Mouse (Mus musculus) embryonic facial prominence, embryonic 12.5 days (tissue): ENCODE measurements around the gene Gm42791. TPM values are rescaled to one million over a fixed set of nuclear protein-coding genes. Genes with fewer than 3 reads are reported as not detected.
A peak's percentile ranks its signal among the peaks of the same experiment; 100 is the strongest.

Experiments
- ATAC-seq: fragments of 200-750 bp; cut with Nextera tagmentation; 2 replicates; pipeline ENCODE4 v1.8.0; 2017; ENCODE audit not compliant: insufficient number of reproducible peaks, insufficient read depth, low FRiP score, low TSS enrichment
- H3K27ac ChIP-seq: fragments of 300-500 bp; sonication (generic); 2 replicates; pipeline ENCODE4 v1.5.1; 2016; ENCODE audit warnings: mild to moderate bottlenecking
- H3K27me3 ChIP-seq: fragments of 300-500 bp; sonication (generic); 2 replicates; pipeline ENCODE4 v1.6.1; 2016; ENCODE audit warnings: mild to moderate bottlenecking, moderate library complexity
- H3K36me3 ChIP-seq: fragments of 300-500 bp; sonication (generic); 2 replicates; pipeline ENCODE4 v1.6.1; 2016; ENCODE audit warnings: mild to moderate bottlenecking
- H3K4me1 ChIP-seq: fragments of 300-500 bp; sonication (generic); 2 replicates; pipeline ENCODE4 v1.6.1; 2016
- H3K4me2 ChIP-seq: fragments of 300-500 bp; sonication (generic); replicated peaks from 2 replicates; pipeline ENCODE4 v1.6.1; 2016; ENCODE audit warnings: mild to moderate bottlenecking, moderate library complexity
- H3K4me3 ChIP-seq: fragments of 300-500 bp; sonication (generic); 2 replicates; pipeline ENCODE4 v1.5.1; 2016; ENCODE audit warnings: mild to moderate bottlenecking
- H3K9ac ChIP-seq: fragments of 300-500 bp; sonication (generic); 2 replicates; pipeline ENCODE4 v1.6.1; 2016; ENCODE audit warnings: mild to moderate bottlenecking, moderate library complexity
- H3K9me3 ChIP-seq: fragments of 300-500 bp; sonication (generic); 2 replicates; pipeline ENCODE4 v1.6.1; 2016; ENCODE audit warnings: mild to moderate bottlenecking, moderate library complexity
- WGBS: fragments of 180-500 bp; shearing (Covaris S2); methylation state at CpG from one replicate; pipeline ENCODE4 v1.1.7; 2016; 5-methylcytosine and 5-hydroxymethylcytosine counted together
- polyA plus RNA-seq: library from polyadenylated mRNA; unstranded; fragments of >200 nt; fragmentation: Nextera tagmentation; extraction: Ambion mirVana; gene quantifications from 2 replicates; pipeline ENCODE4 v1.2.1, GENCODE M21; 2016

The Gm42791 gene
- polyA plus RNA-seq, 1 experiment from 2014 or later, result 3.4 TPM

GRCm38 (mm10) chr5:149006362-149007294 is 11.7 kb upstream of the Gm42791 start:
- H3K4me3 ChIP-seq, result peak overlapping the region; percentile 16; the same call in 1 of the 2 replicates
- peaks cover 39% of the 10 kb centered on the region for H3K4me1 ChIP-seq

GRCm38 (mm10) chr5:149005701-149006361 is 10.9 kb upstream of the Gm42791 start:
- 67% methylated on average over 9 of the region's 9 CpGs for WGBS
- Histone ChIP-seq H3K4me2 (peak overlapping the region; percentile 42), H3K9me3 (no peaks in the 10 kb centered on the region), H3K4me1 (peaks cover 39% of the 10 kb centered on the region), H3K36me3 (no peaks in the 10 kb centered on the region), H3K9ac (no peak overlapping the region), H3K27me3 (no peaks in the 10 kb centered on the region), H3K27ac (peak overlapping the region; percentile 61; the same call in 1 of the 2 replicates), H3K4me3 (no peak overlapping the region)
- no peak; the same call in 1 of the 2 replicates for ATAC-seq

More at GRCm38 (mm10) chr5:149006362-149007294, 11.7 kb upstream of the Gm42791 start:
- H3K4me2 ChIP-seq, result peak overlapping the region; percentile 42
- no peaks in the 10 kb centered on the region for H3K27me3 ChIP-seq
- H3K36me3 ChIP-seq, result no peaks in the 10 kb centered on the region
- H3K9ac ChIP-seq, result peak overlapping the region; percentile 7; the same call in 1 of the 2 replicates
- no peaks in the 10 kb centered on the region for H3K9me3 ChIP-seq
- peak overlapping the region; percentile 61 for H3K27ac ChIP-seq
- 12% methylated on average over 26 of the region's 26 CpGs for WGBS
- peak; percentile 67 for ATAC-seq

DNA sequence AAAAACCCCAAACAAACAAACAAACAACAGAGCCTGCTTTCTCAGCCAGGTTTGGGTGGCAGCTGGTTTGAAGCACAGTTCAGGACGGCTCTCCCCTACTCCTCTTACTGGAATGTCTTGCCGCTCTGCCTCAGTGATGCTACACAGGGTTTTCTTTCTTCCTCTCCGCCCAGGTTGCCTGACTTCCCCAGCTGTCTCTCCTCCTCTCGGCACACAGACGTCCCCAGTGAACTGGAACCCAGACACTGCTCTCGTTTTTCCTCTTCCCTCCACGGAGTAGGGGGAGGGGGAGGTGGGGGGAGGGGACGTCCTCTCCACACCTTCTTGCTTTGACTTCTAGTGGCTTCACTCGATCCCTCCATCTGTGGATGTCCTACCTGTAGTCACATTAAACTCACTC is 10.1 kb upstream of the Gm42791 start:
- no peak overlapping the region for H3K4me2 ChIP-seq
- H3K9ac ChIP-seq, result no peak overlapping the region
- 19% methylated on average over 9 of the region's 9 CpGs for WGBS
- no peak overlapping the region for H3K4me3 ChIP-seq
- H3K27me3 ChIP-seq, result no peaks in the 10 kb centered on the region
- no peaks in the 10 kb centered on the region for H3K36me3 ChIP-seq
- no peaks in the 10 kb centered on the region for H3K9me3 ChIP-seq
- no peak overlapping the region for H3K27ac ChIP-seq
- peaks cover 39% of the 10 kb centered on the region for H3K4me1 ChIP-seq
- no peak for ATAC-seq

GRCm38 (mm10) chr5:149003137-149003536 is 8.2 kb upstream of the Gm42791 start:
- Histone ChIP-seq H3K4me3 (no peak overlapping the region), H3K4me2 (no peak overlapping the region), H3K27me3 (no peaks in the 10 kb centered on the region), H3K4me1 (peaks cover 39% of the 10 kb centered on the region), H3K36me3 (no peaks in the 10 kb centered on the region), H3K27ac (peak overlapping the region; percentile 68), H3K9me3 (no peaks in the 10 kb centered on the region), H3K9ac (no peak overlapping the region)
- no peak for ATAC-seq
- 35% methylated on average over 2 of the region's 2 CpGs for WGBS

- H3K4me2 ChIP-seq, result no peak overlapping the region
- WGBS, result 53% methylated on average over 6 of the region's 6 CpGs
Measured at GRCm38 (mm10) chr5:149002803-149003115, 7.8 kb upstream of the Gm42791 start.

GRCm38 (mm10) chr5:149002034-149002802 is 7.3 kb upstream of the Gm42791 start:
- Histone ChIP-seq H3K36me3 (no peaks in the 10 kb centered on the region), H3K4me1 (peaks cover 33% of the 10 kb centered on the region), H3K27me3 (no peaks in the 10 kb centered on the region), H3K27ac (peak overlapping the region; percentile 68), H3K9ac (no peak overlapping the region), H3K4me3 (no peak overlapping the region), H3K4me2 (no peak overlapping the region), H3K9me3 (no peaks in the 10 kb centered on the region)
- no peak for ATAC-seq
- 20% methylated on average over 20 of the region's 20 CpGs for WGBS

More at GRCm38 (mm10) chr5:149002803-149003115, 7.8 kb upstream of the Gm42791 start:
- peak overlapping the region; percentile 68 for H3K27ac ChIP-seq
- ATAC-seq, result no peak
- H3K9me3 ChIP-seq, result no peaks in the 10 kb centered on the region
- peaks cover 36% of the 10 kb centered on the region for H3K4me1 ChIP-seq
- H3K4me3 ChIP-seq, result no peak overlapping the region
- no peaks in the 10 kb centered on the region for H3K36me3 ChIP-seq
- no peaks in the 10 kb centered on the region for H3K27me3 ChIP-seq
- H3K9ac ChIP-seq, result no peak overlapping the region

DNA sequence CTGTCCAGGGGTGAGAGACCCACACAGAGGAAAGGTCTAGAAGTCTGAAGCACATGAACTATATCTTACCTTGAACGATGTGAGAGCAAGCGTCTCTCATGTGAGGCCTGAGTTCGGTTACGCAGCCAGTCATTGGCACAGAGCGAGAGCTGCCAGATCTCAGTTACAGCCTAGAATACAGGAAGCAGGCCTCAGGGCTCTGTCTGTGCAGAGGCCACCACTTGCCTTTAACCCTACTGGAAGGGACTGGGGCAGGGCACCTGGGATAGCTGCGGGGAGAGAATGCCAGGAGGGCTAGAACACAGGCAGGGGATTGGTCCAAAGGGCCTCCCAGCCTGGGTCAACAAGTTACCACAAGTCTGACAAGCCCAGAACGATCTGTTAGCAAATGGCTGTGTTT is 4.9 kb upstream of the Gm42791 start:
- peaks cover 30% of the 10 kb centered on the region for H3K4me1 ChIP-seq
- no peaks in the 10 kb centered on the region for H3K36me3 ChIP-seq
- no peak for ATAC-seq
- no peaks in the 10 kb centered on the region for H3K9me3 ChIP-seq
- H3K4me2 ChIP-seq, result no peak overlapping the region
- WGBS, result 88% methylated on average over 7 of the region's 7 CpGs
- H3K4me3 ChIP-seq, result no peak overlapping the region
- no peak overlapping the region for H3K27ac ChIP-seq
- H3K27me3 ChIP-seq, result no peaks in the 10 kb centered on the region
- H3K9ac ChIP-seq, result no peak overlapping the region; the same call in 1 of the 2 replicates

GRCm38 (mm10) chr5:148998512-148998911 is 3.6 kb upstream of the Gm42791 start:
- Histone ChIP-seq H3K4me3 (no peak overlapping the region), H3K27me3 (no peaks in the 10 kb centered on the region), H3K27ac (no peak overlapping the region), H3K36me3 (no peaks in the 10 kb centered on the region), H3K9ac (no peak overlapping the region), H3K4me2 (no peak overlapping the region), H3K9me3 (no peaks in the 10 kb centered on the region), H3K4me1 (peaks cover 37% of the 10 kb centered on the region)
- no peak for ATAC-seq
- 84% methylated on average over 14 of the region's 14 CpGs for WGBS

DNA sequence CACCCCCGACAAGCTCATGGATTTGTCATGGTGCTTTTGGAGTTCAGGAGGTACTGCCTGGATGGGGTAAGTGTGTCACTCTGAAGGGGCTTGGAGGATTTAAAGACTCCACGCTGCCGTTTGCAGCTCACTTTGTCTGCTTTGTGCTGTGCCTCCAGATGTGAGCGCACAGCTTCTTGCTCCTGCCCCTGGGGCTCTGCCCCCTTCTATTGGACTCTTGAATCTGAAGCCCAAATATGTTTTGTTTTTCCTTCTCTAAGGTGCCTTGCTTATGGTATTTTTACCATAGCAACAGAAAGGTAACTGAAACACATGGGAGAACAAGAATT is 1.7 kb upstream of the Gm42791 start:
- WGBS, result 48% methylated on average over 4 of the region's 4 CpGs
- Histone ChIP-seq H3K4me2 (no peak overlapping the region), H3K36me3 (no peaks in the 10 kb centered on the region), H3K4me1 (peaks cover 22% of the 10 kb centered on the region), H3K9me3 (no peaks in the 10 kb centered on the region), H3K4me3 (no peak overlapping the region), H3K27ac (peak overlapping the region; percentile 99; the same call in 1 of the 2 replicates), H3K27me3 (no peaks in the 10 kb centered on the region), H3K9ac (no peak overlapping the region)
- no peak for ATAC-seq

DNA sequence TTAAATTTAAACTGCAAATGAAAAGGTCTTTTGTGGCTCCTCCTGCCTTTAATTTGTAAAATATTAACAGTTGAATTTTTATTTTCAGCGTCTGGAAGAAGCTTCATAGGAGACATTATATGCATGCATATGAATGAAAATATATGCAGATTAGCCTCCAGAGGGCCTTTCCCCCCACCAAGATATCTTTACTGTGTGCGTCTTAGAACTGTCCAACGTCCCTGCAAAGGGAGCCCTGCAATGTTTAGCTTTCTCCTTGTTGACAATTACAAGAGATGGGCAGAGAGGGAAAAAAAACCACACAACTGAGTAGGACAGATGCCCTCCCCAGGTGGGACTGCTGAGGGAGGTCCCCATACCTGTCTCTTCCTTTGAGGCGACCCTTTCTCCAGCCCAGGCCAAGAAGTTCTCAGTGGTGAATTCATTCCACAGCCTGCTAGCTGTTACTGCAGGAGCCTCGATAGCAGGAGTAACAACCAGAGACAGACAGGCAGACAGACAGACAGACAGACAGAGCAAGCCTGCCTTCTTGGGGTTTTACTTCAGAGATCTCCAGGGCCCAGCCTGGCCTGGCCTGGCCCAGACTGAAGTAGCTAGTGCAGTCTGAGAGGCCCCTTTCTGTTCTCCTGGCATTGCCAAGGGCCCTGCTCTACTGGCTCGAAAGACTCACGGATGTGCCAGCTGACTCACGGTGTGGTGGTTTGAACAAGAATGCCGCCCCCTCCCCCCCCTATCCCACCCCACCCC is 1.2 kb upstream of the Gm42791 start:
- no peaks in the 10 kb centered on the region; the same call in 1 of the 2 replicates for H3K9me3 ChIP-seq
- WGBS, result 67% methylated on average over 9 of the region's 9 CpGs
- no peaks in the 10 kb centered on the region for H3K36me3 ChIP-seq
- H3K4me1 ChIP-seq, result peaks cover 22% of the 10 kb centered on the region
- no peak for ATAC-seq
- H3K4me3 ChIP-seq, result no peak overlapping the region
- H3K4me2 ChIP-seq, result no peak overlapping the region
- H3K27ac ChIP-seq, result peak overlapping the region; percentile 99
- H3K27me3 ChIP-seq, result no peaks in the 10 kb centered on the region
- H3K9ac ChIP-seq, result no peak overlapping the region

GRCm38 (mm10) chr5:148994311-148994705 is 639 bp downstream of the Gm42791 start:
- peaks cover 3% of the 10 kb centered on the region; the same call in 1 of the 2 replicates for H3K9me3 ChIP-seq
- H3K4me3 ChIP-seq, result peak overlapping the region; percentile 50
- peaks cover 22% of the 10 kb centered on the region for H3K4me1 ChIP-seq
- H3K9ac ChIP-seq, result peak overlapping the region; percentile 69
- H3K4me2 ChIP-seq, result peak overlapping the region; percentile 73
- H3K36me3 ChIP-seq, result no peaks in the 10 kb centered on the region
- no peaks in the 10 kb centered on the region for H3K27me3 ChIP-seq
- H3K27ac ChIP-seq, result peak overlapping the region; percentile 99
- 48% methylated on average over 7 of the region's 7 CpGs for WGBS
- ATAC-seq, result no peak
